Mouse (Mus musculus): ENCODE measurements around the gene Atp2a3. TPM values are rescaled to one million over a fixed set of nuclear protein-coding genes. Genes with fewer than 3 reads are reported as not detected.

Atp2a3 gene
- polyA plus RNA-seq, 1 experiment from 2014 or later, result 0.60 TPM

DNA sequence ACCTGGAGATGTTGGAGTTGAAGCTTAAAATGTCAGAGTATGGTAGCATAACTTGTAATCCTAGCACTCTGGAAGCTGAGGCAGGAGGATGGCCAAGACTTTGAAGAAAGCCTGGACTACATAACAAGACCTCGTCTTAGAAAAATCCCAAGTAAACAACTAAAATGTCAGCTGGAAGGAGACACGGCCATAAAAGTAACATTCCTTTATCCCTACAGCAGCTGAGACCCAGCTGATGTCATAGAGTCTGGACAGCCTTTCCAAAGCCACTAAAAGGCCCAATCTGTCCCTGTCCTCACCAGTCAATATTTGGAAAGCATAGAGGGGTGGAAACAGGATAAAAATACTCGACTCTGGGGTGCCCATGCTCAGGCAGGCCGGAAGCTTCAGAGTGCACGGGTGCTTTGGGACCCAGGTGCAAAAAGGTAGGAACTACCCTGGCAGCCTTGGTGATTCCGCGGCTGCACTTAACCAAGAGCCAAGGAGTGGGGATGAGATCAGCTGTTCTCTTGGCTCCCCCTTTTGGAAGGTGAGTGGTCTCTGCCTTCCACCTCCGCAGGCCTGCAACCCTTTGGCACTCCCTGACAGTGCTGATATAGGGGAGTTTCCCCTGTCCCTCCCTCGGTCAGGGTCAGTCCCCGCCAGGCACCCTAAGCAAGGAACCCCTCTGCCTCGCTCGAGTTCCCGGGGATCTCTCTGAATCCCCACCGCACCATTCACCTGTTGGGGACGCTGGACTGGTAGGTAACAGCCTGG lies 867 bp upstream of the Atp2a3 start:
- no peak overlapping the region for H3K4me2 ChIP-seq
- no peak overlapping the region for H3K4me3 ChIP-seq (replicated peaks)
- no peaks in the 10 kb centered on the region for H3K9me3 ChIP-seq
- H3K9ac ChIP-seq, result no peak overlapping the region
- peaks cover 11% of the 10 kb centered on the region; the same call in 1 of the 2 replicates for H3K4me1 ChIP-seq
- 17% methylated on average over 15 of the region's 15 CpGs for WGBS
- no peak for ATAC-seq (ENCODE audit: low FRiP score)
- H3K36me3 ChIP-seq (replicated peaks), result no peaks in the 10 kb centered on the region
- peaks cover 57% of the 10 kb centered on the region for H3K27me3 ChIP-seq
- H3K27ac ChIP-seq, result no peak overlapping the region

DNA sequence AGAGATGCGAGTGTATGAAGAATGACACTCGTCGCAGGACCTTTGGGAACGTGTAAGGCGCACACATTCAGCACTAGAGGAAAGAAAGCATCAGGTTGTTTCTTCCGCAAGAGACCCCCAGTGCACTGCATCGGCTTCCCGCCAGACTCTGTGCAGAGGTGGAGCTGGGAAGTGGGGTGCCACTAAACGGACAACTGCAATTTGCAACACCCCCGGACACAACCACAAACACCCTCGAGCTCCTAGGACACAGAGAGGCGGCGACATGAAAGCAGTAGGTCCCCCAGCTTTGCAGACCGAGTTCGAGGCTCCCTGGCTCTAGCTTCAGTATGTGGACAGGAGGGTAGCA lies 272 bp upstream of the Atp2a3 start:
- H3K4me1 ChIP-seq, result peaks cover 11% of the 10 kb centered on the region; the same call in 1 of the 2 replicates
- peaks cover 57% of the 10 kb centered on the region for H3K27me3 ChIP-seq
- peak overlapping the region; percentile 49 for H3K4me2 ChIP-seq
- H3K36me3 ChIP-seq (replicated peaks), result no peaks in the 10 kb centered on the region
- H3K9me3 ChIP-seq, result no peaks in the 10 kb centered on the region
- H3K4me3 ChIP-seq (replicated peaks), result peak overlapping the region; percentile 35
- no peak overlapping the region for H3K9ac ChIP-seq
- H3K27ac ChIP-seq, result no peak overlapping the region
- no peak for ATAC-seq (ENCODE audit: low FRiP score)
- WGBS, result 3% methylated on average over 15 of the region's 15 CpGs

DNA sequence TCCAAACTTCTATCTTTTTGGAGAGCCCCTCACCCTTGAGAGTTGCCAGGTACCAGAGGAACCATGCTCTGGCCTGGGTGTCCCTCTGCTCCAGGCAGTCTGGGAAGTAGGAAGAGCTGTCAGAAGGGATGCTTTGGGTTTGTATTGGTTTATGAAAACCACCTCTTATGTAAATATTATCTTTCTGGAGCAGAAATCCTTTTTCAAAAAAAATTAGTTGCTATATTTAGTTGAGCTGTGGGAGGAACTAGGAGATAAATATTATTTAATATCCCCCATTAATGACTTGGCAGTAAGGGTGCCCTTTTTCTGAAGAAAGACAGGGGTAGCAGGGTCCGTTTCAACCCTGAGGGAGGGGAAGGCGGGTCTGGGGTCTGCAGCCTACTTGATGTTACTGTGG lies 1.4 kb downstream of the Atp2a3 start:
- Histone ChIP-seq H3K4me2 (no peak overlapping the region), H3K9me3 (no peaks in the 10 kb centered on the region), H3K36me3 (replicated peaks) (no peaks in the 10 kb centered on the region), H3K4me3 (replicated peaks) (no peak overlapping the region), H3K27me3 (peaks cover 53% of the 10 kb centered on the region), H3K27ac (no peak overlapping the region), H3K9ac (no peak overlapping the region), H3K4me1 (peaks cover 11% of the 10 kb centered on the region; the same call in 1 of the 2 replicates)
- no peak for ATAC-seq (ENCODE audit: low FRiP score)
- WGBS, result 80% methylated on average over 2 of the region's 2 CpGs

DNA sequence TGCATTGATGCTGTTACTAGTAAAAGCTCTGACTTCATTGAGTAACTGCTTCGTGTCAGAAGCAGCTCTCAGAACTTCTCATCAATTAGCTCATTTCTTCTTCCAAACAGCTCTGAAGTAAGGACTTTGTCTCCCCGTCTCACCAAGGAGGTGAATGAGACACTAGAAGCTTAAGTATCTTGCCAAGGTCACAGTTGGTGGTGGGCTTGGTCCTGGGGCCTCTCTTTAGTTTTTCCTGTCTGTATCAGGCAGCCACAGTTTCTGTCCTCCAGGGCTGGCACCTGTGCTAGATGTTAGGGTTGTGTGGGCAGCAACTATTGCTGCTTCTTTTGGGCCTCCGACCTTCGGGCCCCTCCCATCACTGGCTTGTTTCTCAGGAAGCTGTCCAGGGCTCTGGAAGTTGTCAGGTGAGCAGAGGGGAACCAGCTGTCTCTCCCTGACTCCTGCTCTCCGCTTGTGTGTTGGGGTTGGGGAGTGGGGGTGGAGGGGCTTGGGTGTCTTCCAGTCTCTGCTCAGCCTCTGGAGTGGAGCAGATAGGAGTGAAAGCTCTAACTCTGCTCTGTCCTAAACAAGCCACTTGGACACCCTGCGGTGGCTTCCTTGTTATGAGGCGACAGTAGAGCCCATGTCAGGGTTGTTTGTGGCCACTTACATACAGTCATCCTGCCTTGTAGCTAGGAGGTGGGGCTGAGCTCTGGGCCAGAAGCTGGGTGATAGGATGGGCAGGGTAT lies 2.3 kb downstream of the Atp2a3 start:
- H3K4me2 ChIP-seq, result no peak overlapping the region
- no peak overlapping the region for H3K9ac ChIP-seq
- H3K27ac ChIP-seq, result no peak overlapping the region
- no peak for ATAC-seq (ENCODE audit: low FRiP score)
- no peaks in the 10 kb centered on the region for H3K9me3 ChIP-seq
- peaks cover 11% of the 10 kb centered on the region; the same call in 1 of the 2 replicates for H3K4me1 ChIP-seq
- no peak overlapping the region for H3K4me3 ChIP-seq (replicated peaks)
- 51% methylated on average over 7 of the region's 7 CpGs for WGBS
- peaks cover 52% of the 10 kb centered on the region for H3K27me3 ChIP-seq
- no peaks in the 10 kb centered on the region for H3K36me3 ChIP-seq (replicated peaks)

DNA sequence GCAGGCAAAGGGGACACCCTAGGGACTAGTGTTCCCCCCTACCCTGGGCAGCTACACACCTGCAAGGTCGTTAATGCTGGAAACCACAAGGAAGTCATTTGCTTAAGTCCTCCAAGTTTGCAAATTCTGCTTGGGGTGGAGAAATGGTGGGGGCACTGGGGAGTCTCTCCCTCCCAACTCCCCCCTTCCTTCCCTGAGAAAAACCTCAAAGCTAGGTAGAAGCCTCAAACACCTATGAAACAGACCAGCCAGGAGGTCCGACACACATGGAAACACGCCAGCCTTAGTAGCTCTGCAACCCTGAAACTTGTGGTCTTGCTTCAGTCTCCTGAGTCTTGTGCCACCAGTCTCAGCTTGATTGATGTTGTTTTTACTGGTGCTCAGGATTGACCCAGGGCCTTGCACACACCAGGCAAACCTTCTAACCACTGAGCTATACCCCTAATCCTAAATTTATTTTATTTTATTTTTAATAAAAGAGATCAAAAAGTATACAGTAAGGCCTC lies 2.9 kb downstream of the Atp2a3 start:
- Histone ChIP-seq H3K4me1 (peaks cover 11% of the 10 kb centered on the region; the same call in 1 of the 2 replicates), H3K4me2 (no peak overlapping the region), H3K4me3 (replicated peaks) (no peak overlapping the region), H3K27me3 (peaks cover 51% of the 10 kb centered on the region), H3K36me3 (replicated peaks) (no peaks in the 10 kb centered on the region), H3K27ac (no peak overlapping the region), H3K9ac (no peak overlapping the region), H3K9me3 (no peaks in the 10 kb centered on the region)
- no peak for ATAC-seq (ENCODE audit: low FRiP score)
- 66% methylated on average over 3 of the region's 3 CpGs for WGBS

DNA sequence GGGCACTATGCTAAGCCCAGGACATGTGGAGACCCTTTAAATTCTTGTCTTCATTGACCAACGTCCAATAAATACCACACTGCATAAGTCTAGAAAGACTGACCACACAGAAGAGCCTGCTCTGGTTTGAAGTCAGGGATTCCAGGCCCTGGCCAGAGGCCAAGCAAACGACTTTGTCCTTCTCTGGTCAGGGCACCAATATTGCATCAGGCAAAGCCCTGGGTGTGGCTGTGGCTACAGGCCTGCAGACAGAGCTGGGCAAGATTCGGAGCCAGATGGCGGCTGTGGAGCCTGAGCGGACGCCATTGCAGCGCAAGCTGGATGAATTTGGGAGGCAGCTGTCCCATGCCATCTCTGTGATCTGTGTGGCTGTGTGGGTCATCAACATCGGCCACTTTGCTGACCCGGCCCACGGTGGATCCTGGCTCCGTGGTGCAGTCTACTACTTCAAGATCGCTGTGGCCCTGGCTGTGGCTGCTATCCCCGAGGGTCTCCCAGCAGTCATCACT lies 14.1 kb downstream of the Atp2a3 start:
- Histone ChIP-seq H3K9ac (no peak overlapping the region), H3K27ac (no peak overlapping the region), H3K27me3 (peaks cover 5% of the 10 kb centered on the region; the same call in 1 of the 2 replicates), H3K4me1 (no peaks in the 10 kb centered on the region), H3K36me3 (replicated peaks) (no peaks in the 10 kb centered on the region), H3K9me3 (no peaks in the 10 kb centered on the region), H3K4me3 (replicated peaks) (no peak overlapping the region), H3K4me2 (no peak overlapping the region)
- no peak for ATAC-seq (ENCODE audit: low FRiP score)
- 80% methylated on average over 13 of the region's 13 CpGs for WGBS

DNA sequence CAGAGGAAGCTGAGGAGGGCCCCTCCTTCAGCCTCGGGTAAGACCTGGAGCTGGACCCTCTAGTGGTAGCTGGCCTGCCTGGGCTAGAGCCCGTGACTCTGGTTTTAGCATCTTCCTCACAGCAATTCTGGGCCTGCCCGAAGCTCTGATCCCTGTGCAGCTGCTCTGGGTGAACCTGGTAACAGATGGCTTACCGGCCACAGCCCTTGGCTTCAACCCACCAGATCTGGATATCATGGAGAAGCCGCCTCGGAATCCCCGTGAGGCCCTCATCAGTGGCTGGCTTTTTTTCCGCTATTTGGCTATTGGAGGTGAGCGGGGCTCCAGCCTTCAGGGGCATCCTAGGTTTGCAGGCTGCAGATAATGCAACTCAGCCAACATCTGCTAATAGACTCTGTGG lies 21.5 kb downstream of the Atp2a3 start:
- Histone ChIP-seq H3K4me1 (no peaks in the 10 kb centered on the region), H3K27ac (no peak overlapping the region), H3K9ac (no peak overlapping the region), H3K4me2 (no peak overlapping the region), H3K4me3 (replicated peaks) (no peak overlapping the region), H3K36me3 (replicated peaks) (no peaks in the 10 kb centered on the region), H3K9me3 (no peaks in the 10 kb centered on the region), H3K27me3 (no peaks in the 10 kb centered on the region)
- 85% methylated on average over 9 of the region's 9 CpGs for WGBS
- ATAC-seq (ENCODE audit: low FRiP score), result no peak

DNA sequence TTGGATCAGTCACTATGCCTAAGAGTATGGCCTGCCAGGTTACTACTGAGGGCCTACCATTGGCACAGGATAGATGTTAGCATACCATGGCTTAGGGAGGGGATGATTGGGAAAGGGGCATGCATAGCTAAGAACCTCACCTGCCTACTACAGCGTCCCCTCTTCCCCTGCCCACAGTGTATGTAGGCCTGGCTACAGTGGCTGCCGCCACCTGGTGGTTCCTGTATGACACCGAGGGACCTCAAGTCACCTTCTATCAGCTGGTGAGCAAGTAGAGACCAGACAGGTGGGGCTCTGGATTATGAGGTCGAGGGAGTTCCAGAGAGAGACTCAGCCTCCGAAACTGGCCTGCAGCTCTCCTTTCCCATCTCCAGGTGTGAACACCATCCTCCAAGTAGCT lies 22.3 kb downstream of the Atp2a3 start:
- Histone ChIP-seq H3K4me3 (replicated peaks) (no peak overlapping the region), H3K27me3 (no peaks in the 10 kb centered on the region), H3K27ac (no peak overlapping the region), H3K36me3 (replicated peaks) (no peaks in the 10 kb centered on the region), H3K9ac (no peak overlapping the region), H3K4me2 (no peak overlapping the region), H3K4me1 (no peaks in the 10 kb centered on the region), H3K9me3 (no peaks in the 10 kb centered on the region)
- no peak for ATAC-seq (ENCODE audit: low FRiP score)
- WGBS, result 56% methylated on average over 5 of the region's 5 CpGs

DNA sequence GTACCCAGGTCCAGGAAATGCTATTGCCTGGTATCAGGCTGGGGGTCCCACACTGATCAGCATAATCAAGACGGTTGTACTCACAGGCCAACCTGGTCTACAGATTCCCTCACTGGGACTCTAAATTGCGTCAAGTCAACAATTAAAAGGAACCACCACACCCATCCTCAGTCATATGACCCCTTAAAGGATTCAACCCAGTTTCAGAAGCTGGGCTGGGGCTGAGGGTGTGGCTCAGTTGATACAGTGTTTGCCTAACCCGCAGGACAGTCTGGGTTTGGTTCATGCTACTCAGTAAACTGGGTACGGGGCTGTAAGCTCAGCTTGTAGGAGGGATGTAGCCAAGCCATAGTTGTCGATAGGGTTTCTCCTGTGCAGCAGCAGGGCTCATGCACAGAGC lies 25.8 kb downstream of the Atp2a3 start:
- H3K27ac ChIP-seq, result no peak overlapping the region
- no peaks in the 10 kb centered on the region for H3K9me3 ChIP-seq
- H3K36me3 ChIP-seq (replicated peaks), result no peaks in the 10 kb centered on the region
- no peaks in the 10 kb centered on the region for H3K4me1 ChIP-seq
- WGBS, result 88% methylated on average over 5 of the region's 5 CpGs
- no peak overlapping the region for H3K4me2 ChIP-seq
- no peak for ATAC-seq (ENCODE audit: low FRiP score)
- no peak overlapping the region for H3K9ac ChIP-seq
- no peak overlapping the region for H3K4me3 ChIP-seq (replicated peaks)
- no peaks in the 10 kb centered on the region for H3K27me3 ChIP-seq

DNA sequence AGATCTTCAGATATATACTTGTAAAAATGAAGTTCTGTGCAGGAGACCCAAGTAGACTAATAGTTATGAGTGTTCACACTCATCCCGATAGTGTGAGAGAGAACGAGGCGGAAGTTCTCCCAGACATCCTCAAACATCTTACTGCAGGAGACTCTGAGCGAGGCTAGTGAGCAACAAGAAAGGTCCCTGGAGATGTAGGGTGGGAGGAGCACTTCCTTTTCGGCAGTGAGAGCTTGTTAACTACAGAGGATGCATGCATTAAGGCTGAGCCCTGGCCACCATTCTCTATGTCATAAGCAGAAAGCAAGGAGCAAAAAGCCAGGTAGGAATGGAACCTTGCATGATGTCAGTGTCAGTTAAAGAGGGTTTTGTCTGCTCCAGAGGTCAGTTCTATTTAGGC lies 26.3 kb downstream of the Atp2a3 start:
- whole genome bisulfite sequencing, result 82% methylated on average over 5 of the region's 5 CpGs
- Histone ChIP-seq H3K36me3 (replicated peaks) (no peaks in the 10 kb centered on the region), H3K9me3 (no peaks in the 10 kb centered on the region), H3K9ac (no peak overlapping the region), H3K4me1 (no peaks in the 10 kb centered on the region), H3K4me2 (no peak overlapping the region), H3K27ac (no peak overlapping the region), H3K27me3 (no peaks in the 10 kb centered on the region), H3K4me3 (replicated peaks) (no peak overlapping the region)
- no peak for ATAC-seq (ENCODE audit: low FRiP score)

DNA sequence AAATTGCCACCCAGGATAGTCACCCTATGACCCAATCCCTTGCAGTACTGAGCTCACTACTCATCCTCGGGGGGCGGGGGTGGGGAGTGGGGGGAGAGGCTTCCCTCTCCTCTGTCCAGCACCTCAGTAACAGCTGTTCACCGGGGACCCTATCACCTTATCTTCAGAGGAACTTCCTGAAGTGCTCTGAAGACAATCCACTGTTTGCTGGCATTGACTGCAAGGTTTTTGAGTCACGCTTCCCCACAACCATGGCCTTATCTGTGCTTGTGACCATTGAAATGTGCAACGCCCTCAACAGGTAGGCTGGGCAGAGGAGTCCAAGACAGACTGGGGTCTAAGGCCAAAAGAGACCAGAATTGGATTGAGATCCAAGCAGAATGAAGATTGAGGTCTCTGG lies 26.8 kb downstream of the Atp2a3 start:
- H3K27ac ChIP-seq, result no peak overlapping the region
- 81% methylated on average over 5 of the region's 5 CpGs for WGBS
- no peaks in the 10 kb centered on the region for H3K4me1 ChIP-seq
- H3K4me3 ChIP-seq (replicated peaks), result no peak overlapping the region
- no peaks in the 10 kb centered on the region for H3K9me3 ChIP-seq
- ATAC-seq (ENCODE audit: low FRiP score), result no peak
- H3K36me3 ChIP-seq (replicated peaks), result no peaks in the 10 kb centered on the region
- no peak overlapping the region for H3K4me2 ChIP-seq
- H3K27me3 ChIP-seq, result no peaks in the 10 kb centered on the region
- no peak overlapping the region for H3K9ac ChIP-seq

DNA sequence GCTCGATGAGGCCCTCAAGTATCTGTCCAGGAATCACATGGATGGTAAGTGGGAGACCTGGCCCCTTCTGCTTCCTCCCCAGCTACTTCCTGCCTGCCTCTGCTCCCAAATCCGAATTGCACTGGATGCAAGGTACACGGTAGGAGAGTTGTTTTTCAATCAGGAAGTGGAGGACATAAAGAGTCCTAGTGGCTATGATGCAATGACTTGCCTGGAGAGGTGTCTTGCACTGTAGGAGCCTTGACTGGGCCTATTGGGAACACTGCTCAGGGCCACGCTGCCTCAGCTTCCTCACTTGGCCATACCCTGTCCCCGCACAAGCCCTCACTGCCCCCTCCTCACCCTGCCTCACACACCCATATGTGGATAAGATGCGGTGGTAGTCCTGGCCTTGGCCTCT lies 28.1 kb downstream of the Atp2a3 start:
- H3K4me3 ChIP-seq (replicated peaks), result no peak overlapping the region
- 86% methylated on average over 6 of the region's 6 CpGs for WGBS
- no peak for ATAC-seq (ENCODE audit: low FRiP score)

More for the DNA sequence above, 28.1 kb downstream of the Atp2a3 start:
- no peak overlapping the region for H3K9ac ChIP-seq
- no peaks in the 10 kb centered on the region for H3K4me1 ChIP-seq
- no peak overlapping the region for H3K4me2 ChIP-seq
- no peaks in the 10 kb centered on the region; the same call in 1 of the 2 replicates for H3K27me3 ChIP-seq
- H3K36me3 ChIP-seq (replicated peaks), result no peaks in the 10 kb centered on the region
- no peaks in the 10 kb centered on the region for H3K9me3 ChIP-seq
- no peak overlapping the region for H3K27ac ChIP-seq
